7 mouse cellular contexts compared by ENCODE assay signal in the genomic region with DNA sequence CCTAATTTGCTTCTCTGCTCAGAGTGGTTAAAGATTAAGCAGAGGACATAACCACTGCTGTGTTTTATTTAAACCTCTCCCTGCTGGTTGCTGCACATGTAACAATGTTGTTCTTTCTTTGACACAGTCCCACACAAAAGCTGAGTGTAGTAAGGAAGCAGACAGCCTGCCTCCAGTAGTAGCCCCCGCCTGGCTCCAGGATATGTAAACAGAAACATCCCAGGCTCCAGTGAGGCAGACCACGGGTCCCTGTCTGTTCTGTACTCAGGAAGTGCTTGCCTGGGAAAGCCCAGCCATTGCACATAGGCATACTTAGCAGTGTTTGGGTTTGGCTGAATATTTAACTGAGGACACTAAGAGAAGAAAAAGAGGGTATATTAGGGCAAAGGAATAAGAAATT.
DNase-seq lines count a peak whose midpoint lies in the region; ATAC-seq lines count a peak whose summit lies in the region.

No protein-coding gene starts in this region.

- H3K27me3 ChIP-seq in intestine, embryonic 16.5 days (replicated peaks; ENCODE audit: control insufficient read depth, insufficient read depth, low read length), result no peaks in the 10 kb centered on the region
- no peaks in the 10 kb centered on the region for H3K27me3 ChIP-seq in midbrain, embryonic 15.5 days (replicated peaks)

- WGBS in intestine, embryonic 16.5 days, result 3% methylated on average over 2 of the region's 2 CpGs
- WGBS in midbrain, embryonic 15.5 days, result 19% methylated on average over 2 of the region's 2 CpGs

- ATAC-seq in intestine, embryonic 16.5 days, result peak; percentile 89
- ATAC-seq in midbrain, embryonic 15.5 days (replicated peaks), result peak; percentile 58

- no peaks in the 10 kb centered on the region for H3K4me1 ChIP-seq in intestine, embryonic 16.5 days (ENCODE audit: control insufficient read depth, insufficient read depth, low read length)
- peaks cover 3% of the 10 kb centered on the region; the same call in 1 of the 2 replicates for H3K4me1 ChIP-seq in midbrain, embryonic 15.5 days

- H3K9ac ChIP-seq in intestine, embryonic 16.5 days (ENCODE audit: low read depth, low read length), result no peak overlapping the region
- H3K9ac ChIP-seq in midbrain, embryonic 15.5 days, result no peak overlapping the region

- DNase-seq in embryo, embryonic 9.5 days (ENCODE audit: extremely low spot score), result peak; percentile 47
- peak; percentile 32 for DNase-seq in forelimb bud, embryonic 11.5 days (ENCODE audit: low read depth, low spot score)
- DNase-seq in left cerebral cortex, postnatal 36 days (ENCODE audit: low spot score in 2 of 2), result peak; percentile 12 to 15
- DNase-seq in urinary bladder, postnatal 4 days (ENCODE audit: low spot score in 2 of 2), result no peak
- DNase-seq in gastrocnemius, postnatal 10 days, result no peak

- intact Hi-C loops in left cerebral cortex, postnatal 36 days (cut with DNase I), result no loop called here

- no peak overlapping the region for H3K4me3 ChIP-seq in intestine, embryonic 16.5 days (ENCODE audit: low read length)
- no peak overlapping the region for H3K4me3 ChIP-seq in midbrain, embryonic 15.5 days

- no peak overlapping the region for H3K4me2 ChIP-seq in intestine, embryonic 16.5 days (ENCODE audit: low read depth, low read length)
- H3K4me2 ChIP-seq in midbrain, embryonic 15.5 days, result no peak overlapping the region

- peak overlapping the region; percentile 3; the same call in 1 of the 2 replicates for H3K27ac ChIP-seq in intestine, embryonic 16.5 days (ENCODE audit: low read length)
- peak overlapping the region; percentile 42; the same call in 1 of the 2 replicates for H3K27ac ChIP-seq in midbrain, embryonic 15.5 days

- no peaks in the 10 kb centered on the region for H3K36me3 ChIP-seq in intestine, embryonic 16.5 days (ENCODE audit: control insufficient read depth, insufficient read depth, low read length)
- H3K36me3 ChIP-seq in midbrain, embryonic 15.5 days (replicated peaks), result no peaks in the 10 kb centered on the region

- H3K9me3 ChIP-seq in intestine, embryonic 16.5 days (ENCODE audit: control insufficient read depth, low read length), result no peaks in the 10 kb centered on the region
- H3K9me3 ChIP-seq in midbrain, embryonic 15.5 days, result no peaks in the 10 kb centered on the region

Comparison
In these comparisons a context has a peak if more than half of its experiments do, and no peak if none do; other contexts are left out.
1. DNase-seq: peak in embryo, embryonic 9.5 days (single experiment), forelimb bud, embryonic 11.5 days (single experiment) and left cerebral cortex, postnatal 36 days (2 of 2); none in urinary bladder, postnatal 4 days (0 of 2) and gastrocnemius, postnatal 10 days (single experiment).